Mouse (Mus musculus): ENCODE results near the gene Pom121l12. TPM values are rescaled to one million over a fixed set of nuclear protein-coding genes. Genes with fewer than 3 reads are reported as not detected.

Pom121l12 gene
- total RNA-seq (2021): not detected

GRCm38 (mm10) chr11:14598976-14599375 is at the start of gene Pom121l12:
TSS of gene Pom121l12 (plus strand) at chr11:14599276.
- no peak for DNase-seq

- DNase-seq: no peak
These were observed 12.8 kb downstream of the Pom121l12 start for GRCm38 (mm10) chr11:14611859-14612258.
